Mouse (Mus musculus) heart, postnatal 14 days (tissue): ENCODE results near the gene Spata33. TPM values are rescaled to one million over a fixed set of nuclear protein-coding genes. Genes with fewer than 3 reads are reported as not detected.
A peak's percentile ranks its signal among the peaks of the same experiment; 100 is the strongest.
"Not testable (repeated sequence)": the region's sequence is repeated elsewhere in the genome, so short reads cannot be mapped to it uniquely, and the experiment has no call there.

Experiments used
- DNase-seq, 2 experiments: peaks; one replicate each; pipeline ENCODE4 v3.0.0; 2021 to 2022
- intact Hi-C: fragments of 180-260 bp; cut with DNase I; formaldehyde crosslinking; loops from one replicate; pipeline ENCODE4 v1.15.1; 2025
- long read RNA-seq, 2 experiments: library from polyadenylated mRNA; stranded (forward); transcript quantifications; one replicate each; pipeline ENCODE4 v2.0.0; 2021
- total RNA-seq, 2 experiments: library from RNA; stranded (reverse); gene quantifications; 2 replicates each; pipeline ENCODE4 v1.2.3; 2021

The Spata33 gene
- 10 to 100 TPM; 38.4 to 45.7 TPM for total RNA-seq
- long read RNA-seq, experiment 1, full-length matches to known transcripts, result 13 of 14 reads
- long read RNA-seq, experiment 1, partial matches to known transcripts, result 1 of 14 reads
- long read RNA-seq, experiment 1, other reads (novel, unspliced or antisense), result 0 of 14 reads
- long read RNA-seq, experiment 2, full-length matches to known transcripts, result 13 of 19 reads
- long read RNA-seq, experiment 2, partial matches to known transcripts, result 2 of 19 reads
- long read RNA-seq, experiment 2, other reads (novel, unspliced or antisense), result 4 of 19 reads

- intact Hi-C loops, result no loop called here
- peak; percentile 90 for DNase-seq
Observed at GRCm38 (mm10) chr8:123212321-123213117, at the start of gene Spata33, which contains the start of gene Chmp1a. TSS of gene Spata33 (plus strand) at chr8:123212832. TSS of gene Chmp1a (minus strand) at chr8:123212763.

GRCm38 (mm10) chr8:123181391-123181790 lies 31.2 kb upstream of the Spata33 start:
- DNase-seq, result peak; percentile 58 to 67
- intact Hi-C loops, result no loop called here

GRCm38 (mm10) chr8:123185566-123186409 lies 26.8 kb upstream of the Spata33 start, which contains the start of gene Dpep1:
TSS of gene Dpep1 (plus strand) at chr8:123186242.
- peak; percentile 56 to 64 for DNase-seq
- intact Hi-C loops, result no loop called here

- DNase-seq, result no peak
- intact Hi-C loops, result no loop called here
Observed at GRCm38 (mm10) chr8:123188006-123188405, 24.6 kb upstream of the Spata33 start.

- DNase-seq, result no peak
- intact Hi-C loops, result no loop called here
Observed at GRCm38 (mm10) chr8:123188841-123189240, 23.8 kb upstream of the Spata33 start.

- peak; percentile 79 to 83 for DNase-seq
- intact Hi-C loops, result no loop called here
Observed at GRCm38 (mm10) chr8:123190678-123191077, 22.0 kb upstream of the Spata33 start.

- DNase-seq, result no peak
- intact Hi-C loops, result no loop called here
Observed at GRCm38 (mm10) chr8:123191908-123192307, 20.7 kb upstream of the Spata33 start.

GRCm38 (mm10) chr8:123193771-123194170 lies 18.9 kb upstream of the Spata33 start:
- no peak for DNase-seq
- intact Hi-C loops, result no loop called here

GRCm38 (mm10) chr8:123197016-123197415 lies 15.6 kb upstream of the Spata33 start:
- intact Hi-C loops, result not testable (repeated sequence)

GRCm38 (mm10) chr8:123199864-123200263 lies 12.8 kb upstream of the Spata33 start:
- intact Hi-C loops, result loop anchor here (5.0 to 10.0 kb wide), 4 partner anchors 53 to 585 kb away; partner anchors contain the start of genes Galns and Trappc2l
- DNase-seq, result no peak

More at GRCm38 (mm10) chr8:123197016-123197415, 15.6 kb upstream of the Spata33 start:
- not testable (repeated sequence) for DNase-seq

GRCm38 (mm10) chr8:123202288-123202687 lies 10.3 kb upstream of the Spata33 start:
- DNase-seq, result peak; percentile 68 to 88
- intact Hi-C loops, result loop anchor here (2.0 to 10.0 kb wide), 5 partner anchors 55 to 587 kb away; partner anchors contain the start of genes Galns and Trappc2l

- intact Hi-C loops, result loop anchor here (2.0 to 10.0 kb wide), 5 partner anchors 56 to 589 kb away; partner anchors contain the start of genes Galns and Trappc2l
- no peak for DNase-seq
Observed at GRCm38 (mm10) chr8:123203571-123203970, 9.1 kb upstream of the Spata33 start.

- intact Hi-C loops, result no loop called here
- no peak for DNase-seq
Observed at GRCm38 (mm10) chr8:123211876-123212275, 756 bp upstream of the Spata33 start.

GRCm38 (mm10) chr8:123213118-123213772 lies 613 bp downstream of the Spata33 start:
- intact Hi-C loops, result no loop called here
- peak in 1 of 2 experiments; percentile 27 for DNase-seq

GRCm38 (mm10) chr8:123215430-123215829 lies 2.8 kb downstream of the Spata33 start:
- DNase-seq, result peak in 1 of 2 experiments; percentile 37
- intact Hi-C loops, result no loop called here

- no peak for DNase-seq
- intact Hi-C loops, result no loop called here
Observed at GRCm38 (mm10) chr8:123220917-123221316, 8.3 kb downstream of the Spata33 start.

GRCm38 (mm10) chr8:123224278-123225266 lies 11.9 kb downstream of the Spata33 start, which contains the start of gene Cdk10:
TSS of gene Cdk10 (plus strand) at chr8:123224842.
- intact Hi-C loops, result loop anchor here (1.0 kb wide), 1 partner anchor 30 kb away; the partner anchor contains the start of genes Vps9d1 and Zfp276
- peak; percentile 92 to 96 for DNase-seq

- intact Hi-C loops, result no loop called here
- DNase-seq, result no peak
Observed at GRCm38 (mm10) chr8:123228416-123228815, 15.8 kb downstream of the Spata33 start.
